Mouse (Mus musculus): Measurements from ENCODE around the gene Parp4. TPM values are rescaled to one million over a fixed set of nuclear protein-coding genes. Genes with fewer than 3 reads are reported as not detected.

Gene Parp4
- total RNA-seq, 4 experiments from 2014 or later: 5.7 to 10.6 (median 7.4) TPM

Other genes with a start within 250 kb of the Parp4 start
- gene Atp12a, start 210.6 kb upstream of the Parp4 start, total RNA-seq (2022): not detected
- 1 to 10 TPM in 1 of 4 experiments, under 1 TPM in 3; 0.68 to 2.0 (median 0.84) TPM for gene Rnf17, start 173.0 kb upstream of the Parp4 start, total RNA-seq (2022)
- gene Cenpj, start 194 bp upstream of the Parp4 start, total RNA-seq (2022): 1 to 10 TPM; 1.8 to 5.4 (median 3.3) TPM
- 10 to 100 TPM; 46.5 to 73.2 (median 62.1) TPM for gene Mphosph8, start 92.6 kb downstream of the Parp4 start, total RNA-seq (2022)
- gene Pspc1, start 202.7 kb downstream of the Parp4 start, total RNA-seq (2022): 10 to 100 TPM; 60.4 to 75.7 (median 69.1) TPM
- gene Zmym5, start 236.1 kb downstream of the Parp4 start, total RNA-seq (2022): 10 to 100 TPM; 27.9 to 37.3 (median 34.4) TPM

Measured in layer of hippocampus, adult 8-10 months (tissue).